Comparison of ENCODE assay signal across 8 mouse cellular contexts in the genomic region with DNA sequence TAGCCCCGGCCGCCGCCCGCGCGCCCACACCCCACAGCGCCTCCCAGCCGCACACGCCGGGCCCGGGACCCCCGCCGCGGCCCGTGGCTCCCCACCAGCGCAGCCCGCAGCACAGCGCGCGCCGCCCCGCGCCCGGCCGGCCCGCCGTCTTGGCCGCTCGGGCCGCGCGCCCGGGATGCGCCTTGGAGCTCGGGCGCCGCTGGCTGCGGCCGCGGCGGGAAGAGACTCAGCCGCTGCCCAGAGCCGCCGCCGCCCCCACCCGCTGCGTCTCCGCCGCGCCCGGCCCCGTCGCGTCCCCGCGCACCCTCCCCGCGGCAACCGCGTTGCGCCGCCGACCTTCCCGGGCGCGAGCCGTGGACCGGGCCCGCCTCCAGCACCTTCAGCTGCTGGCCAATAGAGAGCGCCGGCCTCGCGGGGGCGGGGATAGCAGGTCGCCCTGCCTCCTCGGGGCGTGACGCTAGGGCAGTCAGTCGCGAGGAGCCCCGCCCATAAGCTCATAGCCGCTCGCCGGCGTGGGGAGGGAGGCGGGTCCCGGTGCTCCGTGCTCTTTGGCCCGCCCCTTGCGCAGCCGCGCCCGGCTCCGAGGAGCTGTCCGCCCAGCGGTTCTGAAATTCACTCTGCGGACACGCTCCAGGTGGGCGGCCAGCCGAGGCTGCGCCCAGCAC. TPM values are rescaled to one million over a fixed set of nuclear protein-coding genes. Genes with fewer than 3 reads are reported as not detected.
DNase-seq lines count a peak whose midpoint lies in the region; ATAC-seq and TF ChIP-seq lines count a peak whose summit lies in the region.

No protein-coding gene starts in this region.

- H3K4me2 ChIP-seq in forebrain, postnatal 0 days (ENCODE audit: low read depth): peak overlapping the region; percentile 87

- intact Hi-C loops in heart, postnatal 36 days (cut with DNase I): no loop called here

- TF ChIP-seq CTCF in forebrain, postnatal 0 days (IDR thresholded peaks at IDR 0.05; ENCODE audit: low read depth): peak; percentile 39
- TF ChIP-seq CTCF in olfactory bulb, adult 2 months (IDR thresholded peaks at IDR 0.05; ENCODE audit: insufficient read depth, low read depth, low read length): no peak

- peak overlapping the region; percentile 69 for H3K27ac ChIP-seq in forebrain, postnatal 0 days (ENCODE audit: low read depth, low read length)
- peak overlapping the region; percentile 58; the same call in 1 of the 2 replicates for H3K27ac ChIP-seq in olfactory bulb, adult 2 months (ENCODE audit: insufficient read depth, low read depth, low read length)

- no peaks in the 10 kb centered on the region for H3K36me3 ChIP-seq in forebrain, postnatal 0 days (ENCODE audit: insufficient read depth)

- no peaks in the 10 kb centered on the region for H3K9me3 ChIP-seq in forebrain, postnatal 0 days (ENCODE audit: low read length)

- peak; percentile 48; the same call in 1 of the 2 replicates for TF ChIP-seq POLR2A in olfactory bulb, adult 2 months (IDR thresholded peaks at IDR 0.05; ENCODE audit: insufficient read depth, low read depth, low read length)

- 3% methylated on average over 63 of the region's 101 CpGs for WGBS in forebrain, postnatal 0 days
- 15% methylated on average over 98 of the region's 101 CpGs for WGBS in olfactory bulb, adult 2 months

- peak; percentile 96 for ATAC-seq in forebrain, postnatal 0 days

- peaks cover 3% of the 10 kb centered on the region; the same call in 1 of the 2 replicates for H3K27me3 ChIP-seq in forebrain, postnatal 0 days (ENCODE audit: insufficient read depth, low read length)

- peak; percentile 100 for DNase-seq in MN1 (ENCODE audit: low spot score)
- peak; percentile 98 for DNase-seq in cerebellum, adult 8-10 months
- peak; percentile 95 for DNase-seq in forebrain, postnatal 0 days
- DNase-seq in heart, postnatal 36 days: peak; percentile 91 to 92
- peak; percentile 98 to 99 for DNase-seq in layer of hippocampus, adult 18-20 months (ENCODE audit: low spot score in 2 of 2)
- peak; percentile 93 to 96 for DNase-seq in lung, adult 18-20 months
- peak; percentile 77 to 80 for DNase-seq in thymus, adult 18-20 months

- H3K9ac ChIP-seq in forebrain, postnatal 0 days: peak overlapping the region; percentile 72

- H3K4me1 ChIP-seq in forebrain, postnatal 0 days (ENCODE audit: insufficient read depth): peaks cover 23% of the 10 kb centered on the region
- peaks cover 19% of the 10 kb centered on the region for H3K4me1 ChIP-seq in olfactory bulb, adult 2 months (ENCODE audit: control insufficient read depth, insufficient read depth, low read length)

- H3K4me3 ChIP-seq in forebrain, postnatal 0 days (ENCODE audit: low read depth, low read length): peak overlapping the region; percentile 81
- H3K4me3 ChIP-seq in olfactory bulb, adult 2 months (ENCODE audit: insufficient read depth, low read depth, low read length): peak overlapping the region; percentile 75

RNA-seq across cellular contexts. Expression of a gene that starts 5.2 kb away (rescaled TPM):
- total RNA-seq in forebrain, postnatal 0 days (2014; rRNA removed): 57.1 and 62.5 TPM in 2 replicates
- 12.9 and 17.3 TPM in 2 replicates for polyA plus RNA-seq in forebrain, postnatal 0 days (2015; fragmentation: Nextera tagmentation; extraction: Ambion mirVana)
- total RNA-seq in heart, postnatal 36 days (2021): under 1 TPM; 0.68 to 0.80 TPM
- total RNA-seq in layer of hippocampus, adult 18-20 months (2021): 100 to 1,000 TPM; 272 to 273 TPM
- polyA plus RNA-seq in olfactory bulb, adult 2 months (2012; ENCODE audit: insufficient read depth, insufficient read length, low replicate concordance, missing spikeins): not detected in 2 replicates

Comparison
In these comparisons a context has a peak if more than half of its experiments do, and no peak if none do; other contexts are left out.
1. Peak in every context shown above with its lines: DNase-seq, ATAC-seq, H3K4me3 ChIP-seq and H3K27ac ChIP-seq.
2. RNA of a gene that starts 5.2 kb away (total RNA-seq): 272 to 273 TPM in layer of hippocampus, adult 18-20 months and 57.1 to 62.5 TPM in forebrain, postnatal 0 days; 0.68 to 0.80 TPM in heart, postnatal 36 days; every median in the first group is over 10 times any median in the second.